Mouse (Mus musculus) hematopoietic stem cell, adult 5-6 weeks (primary cell): ENCODE measurements around the gene Traf5. TPM values are rescaled to one million over a fixed set of nuclear protein-coding genes. Genes with fewer than 3 reads are reported as not detected.

Experiments used
- ATAC-seq, 2 experiments: fragments of 125-278 bp in 1 of 2; replicated peaks in 1 of 2; 2 replicates each; pipeline ENCODE4 v1.8.0; 2016 to 2017; ENCODE audit warnings: inconsistent platforms in 2 of 2, mild to moderate bottlenecking in 2 of 2, moderate number of reproducible peaks in 2 of 2, low read depth in 1 of 2, moderate TSS enrichment in 1 of 2; ENCODE audit not compliant: low FRiP score in 2 of 2, poor library complexity in 2 of 2, severe bottlenecking in 2 of 2, insufficient read depth in 1 of 2, low TSS enrichment in 1 of 2
- total RNA-seq: library from RNA; stranded (forward); fragments of 172-1452, 232-1000 nt; gene quantifications from 2 replicates; pipeline ENCODE4 v1.2.3, GENCODE M21; 2017

The Traf5 gene
- total RNA-seq, 1 experiment from 2014 or later, result 21.1 TPM

- ATAC-seq, result no peak
These were observed 97.9 kb downstream of the Traf5 start for GRCm38 (mm10) chr1:191994476-191994875.

GRCm38 (mm10) chr1:191992040-191992780 lies 100.1 kb downstream of the Traf5 start:
- ATAC-seq, result no peak

- ATAC-seq, result peak; percentile 99 to 100
These were observed 102.4 kb downstream of the Traf5 start for GRCm38 (mm10) chr1:191989994-191990393.

- ATAC-seq, result no peak
These were observed 103.3 kb downstream of the Traf5 start for GRCm38 (mm10) chr1:191989060-191989459.

GRCm38 (mm10) chr1:191988646-191989045 lies 103.7 kb downstream of the Traf5 start:
- no peak for ATAC-seq

- no peak for ATAC-seq
These were observed 104.9 kb downstream of the Traf5 start for GRCm38 (mm10) chr1:191987481-191987769.

- ATAC-seq, result no peak
These were observed 105.5 kb downstream of the Traf5 start for GRCm38 (mm10) chr1:191986674-191987480.

- ATAC-seq, result no peak
These were observed 110.8 kb downstream of the Traf5 start for GRCm38 (mm10) chr1:191981426-191982102.

- peak; percentile 3 to 35; a peak in 1 of 4 replicates for ATAC-seq
These were observed 115.2 kb downstream of the Traf5 start, which contains the start of gene Rd3 for GRCm38 (mm10) chr1:191977187-191977586. Rd3 (plus strand) TSS chr1:191977370.

GRCm38 (mm10) chr1:191974509-191975405 lies 117.6 kb downstream of the Traf5 start:
- ATAC-seq, result peak; percentile 29 to 74

GRCm38 (mm10) chr1:191969939-191970338 lies 122.4 kb downstream of the Traf5 start:
- ATAC-seq, result no peak

- peak; percentile 82 to 91 for ATAC-seq
These were observed 127.4 kb downstream of the Traf5 start for GRCm38 (mm10) chr1:191964773-191965481.

- peak; percentile 78 to 81 for ATAC-seq
These were observed 128.2 kb downstream of the Traf5 start for GRCm38 (mm10) chr1:191963948-191964772.

GRCm38 (mm10) chr1:191963413-191963812 lies 128.9 kb downstream of the Traf5 start:
- ATAC-seq, result no peak

GRCm38 (mm10) chr1:191960946-191961345 lies 131.4 kb downstream of the Traf5 start:
- no peak for ATAC-seq

GRCm38 (mm10) chr1:191957321-191957720 lies 135.0 kb downstream of the Traf5 start:
- ATAC-seq, result no peak
